Mouse (Mus musculus) MEL-GATA-1-ER (cell line): ENCODE results near the gene Mindy4.

Experiments used
- DNase-seq: peaks from one replicate; pipeline ENCODE4 v3.0.0-alpha.2; 2012; ENCODE audit warnings: low read depth; ENCODE audit errors: extremely low read depth

Mindy4 gene

GRCm38 (mm10) chr6:55256500-55257191 lies 53.5 kb downstream of the Mindy4 start:
- DNase-seq = peak; percentile 82

- peak; percentile 84 for DNase-seq
These were observed 54.1 kb downstream of the Mindy4 start for GRCm38 (mm10) chr6:55257246-55257645.

- DNase-seq = no peak
These were observed 55.5 kb downstream of the Mindy4 start for GRCm38 (mm10) chr6:55258428-55259325.

GRCm38 (mm10) chr6:55262161-55262560 lies 59.0 kb downstream of the Mindy4 start:
- DNase-seq = no peak

- peak; percentile 73 for DNase-seq
These were observed 60.4 kb downstream of the Mindy4 start for GRCm38 (mm10) chr6:55263490-55264046.

- DNase-seq = no peak
These were observed 61.7 kb downstream of the Mindy4 start for GRCm38 (mm10) chr6:55264741-55265366.

- no peak for DNase-seq
These were observed 69.8 kb downstream of the Mindy4 start for GRCm38 (mm10) chr6:55272952-55273351.

GRCm38 (mm10) chr6:55273463-55273862 lies 70.3 kb downstream of the Mindy4 start:
- no peak for DNase-seq

- DNase-seq = no peak
These were observed 71.8 kb downstream of the Mindy4 start for GRCm38 (mm10) chr6:55275000-55275399.

- DNase-seq = no peak
These were observed 72.6 kb downstream of the Mindy4 start for GRCm38 (mm10) chr6:55275786-55276185.

- no peak for DNase-seq
These were observed 73.6 kb downstream of the Mindy4 start for GRCm38 (mm10) chr6:55276692-55277282.

- DNase-seq = no peak
These were observed 74.9 kb downstream of the Mindy4 start for GRCm38 (mm10) chr6:55278086-55278485.

- DNase-seq = no peak
These were observed 75.3 kb downstream of the Mindy4 start for GRCm38 (mm10) chr6:55278520-55278919.

GRCm38 (mm10) chr6:55280979-55281378 lies 77.8 kb downstream of the Mindy4 start:
- no peak for DNase-seq

GRCm38 (mm10) chr6:55281687-55282086 lies 78.5 kb downstream of the Mindy4 start:
- no peak for DNase-seq

- DNase-seq = no peak
These were observed 79.2 kb downstream of the Mindy4 start for GRCm38 (mm10) chr6:55282348-55282747.

GRCm38 (mm10) chr6:55285218-55285617 lies 82.0 kb downstream of the Mindy4 start:
- DNase-seq = no peak

- DNase-seq = no peak
These were observed 84.9 kb downstream of the Mindy4 start for GRCm38 (mm10) chr6:55288007-55288602.

GRCm38 (mm10) chr6:55294549-55295131 lies 91.5 kb downstream of the Mindy4 start:
- DNase-seq = no peak

GRCm38 (mm10) chr6:55295325-55295724 lies 92.1 kb downstream of the Mindy4 start:
- no peak for DNase-seq

GRCm38 (mm10) chr6:55299482-55299881 lies 96.3 kb downstream of the Mindy4 start:
- no peak for DNase-seq
